Mouse (Mus musculus) CH12.LX (cell line): ENCODE measurements around the gene B3gat3. TPM values are rescaled to one million over a fixed set of nuclear protein-coding genes. Genes with fewer than 3 reads are reported as not detected.

Experiments used
- DNase-seq: peaks from one replicate; pipeline ENCODE4 v3.0.0-alpha.2; 2013; ENCODE audit errors: extremely low read depth
- H3K27ac ChIP-seq: 2 replicates; pipeline ENCODE4 v1.5.1; 2012; ENCODE audit warnings: low read depth, mild to moderate bottlenecking, control low read depth, moderate library complexity; ENCODE audit not compliant: insufficient read depth
- H3K27me3 ChIP-seq: replicated peaks from 2 replicates; pipeline ENCODE3; 2012; ENCODE audit warnings: inconsistent platforms
- H3K36me3 ChIP-seq, 2 experiments: replicated peaks in 1 of 2; 2 replicates each; pipeline versions ENCODE3 to v1.6.1; 2012; ENCODE audit warnings: inconsistent platforms in 1 of 2, low read length in 1 of 2, mild to moderate bottlenecking in 1 of 2, mixed read lengths in 1 of 2, moderate library complexity in 1 of 2; ENCODE audit not compliant: control insufficient read depth in 1 of 2, insufficient read depth in 1 of 2
- H3K4me1 ChIP-seq, 2 experiments: 2 replicates each; pipeline ENCODE4 v1.6.1; 2012; ENCODE audit warnings: inconsistent platforms in 1 of 2, moderate library complexity in 1 of 2; ENCODE audit not compliant: insufficient read depth in 2 of 2, control insufficient read depth in 1 of 2
- H3K4me2 ChIP-seq: 2 replicates; pipeline ENCODE4 v1.6.1; 2012; ENCODE audit warnings: low read depth, mild to moderate bottlenecking, control low read depth; ENCODE audit not compliant: poor library complexity, insufficient read depth, severe bottlenecking
- H3K4me3 ChIP-seq, 3 experiments: fragments of 150-350 bp in 1 of 3; sonication (generic) in 1 of 3; replicated peaks in 1 of 3; 2 replicates each; pipeline versions ENCODE3 to v1.5.1; 2011 to 2012; ENCODE audit warnings: low read depth in 2 of 3, low read length in 2 of 3, mild to moderate bottlenecking in 2 of 3, moderate library complexity in 2 of 3, control low read depth in 1 of 3, improper control_type of control experiment in 1 of 3, inconsistent platforms in 1 of 3, mixed read lengths in 1 of 3; ENCODE audit not compliant: poor library complexity in 1 of 3
- H3K79me2 ChIP-seq: replicated peaks from 2 replicates; pipeline ENCODE4 v1.6.1; 2012; ENCODE audit warnings: mild to moderate bottlenecking, moderate library complexity; ENCODE audit not compliant: control insufficient read depth, poor library complexity, insufficient read depth, severe bottlenecking; ENCODE audit errors: extremely low read depth
- H3K9ac ChIP-seq: 2 replicates; pipeline ENCODE4 v1.6.1; 2012; ENCODE audit warnings: low read depth, mild to moderate bottlenecking, control low read depth, moderate library complexity; ENCODE audit not compliant: insufficient read depth
- H3K9me3 ChIP-seq: replicated peaks from 2 replicates; pipeline ENCODE3; 2012; ENCODE audit warnings: low read length, inconsistent platforms, mixed read lengths
- CHD1 ChIP-seq: IDR thresholded peaks from 2 replicates; pipeline ENCODE4 v1.6.1; 2012; ENCODE audit warnings: low read depth, low read length, improper control_type of control experiment, inconsistent platforms
- CTCF ChIP-seq, 2 experiments: IDR thresholded peaks in 1 of 2; conservative IDR thresholded peaks in 1 of 2; 2 replicates each; pipeline ENCODE4 v1.5.1; 2011 to 2012; ENCODE audit warnings: low read depth in 2 of 2, low read length in 2 of 2, improper control_type of control experiment in 1 of 2, inconsistent platforms in 1 of 2, mild to moderate bottlenecking in 1 of 2, moderate library complexity in 1 of 2
- E2F4 ChIP-seq: IDR thresholded peaks from 2 replicates; pipeline ENCODE4 v1.6.1; 2011; ENCODE audit warnings: low read depth, low read length, improper control_type of control experiment; ENCODE audit not compliant: insufficient replicate concordance
- ELF1 ChIP-seq: IDR thresholded peaks from 2 replicates; pipeline ENCODE4 v1.6.1; 2014; ENCODE audit warnings: low read depth, mild to moderate bottlenecking, inconsistent platforms, low read length, improper control_type of control experiment
- EP300 ChIP-seq: IDR thresholded peaks from 2 replicates; pipeline ENCODE4 v1.6.1; 2011; ENCODE audit warnings: low read length, improper control_type of control experiment
- GABPA ChIP-seq: IDR thresholded peaks from 2 replicates; pipeline ENCODE4 v1.6.1; 2012; ENCODE audit warnings: low read depth, low read length, improper control_type of control experiment, inconsistent platforms; ENCODE audit not compliant: insufficient replicate concordance
- HCFC1 ChIP-seq: IDR thresholded peaks from 2 replicates; pipeline ENCODE4 v1.6.1; 2012; ENCODE audit warnings: low read depth, mild to moderate bottlenecking, inconsistent platforms, low read length, improper control_type of control experiment
- IRF4 ChIP-seq: IDR thresholded peaks from 2 replicates; pipeline ENCODE4 v1.6.1; 2014; ENCODE audit warnings: low read depth, mild to moderate bottlenecking, inconsistent platforms, low read length, improper control_type of control experiment
- KAT2A ChIP-seq: IDR thresholded peaks from 2 replicates; pipeline ENCODE4 v1.6.1; 2012; ENCODE audit warnings: low read length, improper control_type of control experiment, inconsistent platforms; ENCODE audit not compliant: insufficient replicate concordance
- MAFK ChIP-seq: IDR thresholded peaks from 2 replicates; pipeline ENCODE4 v1.6.1; 2011; ENCODE audit warnings: low read length, improper control_type of control experiment; ENCODE audit not compliant: insufficient replicate concordance
- MEF2A ChIP-seq: IDR thresholded peaks from 2 replicates; pipeline ENCODE4 v1.6.1; 2014; ENCODE audit warnings: low read depth, mild to moderate bottlenecking, inconsistent platforms, low read length, improper control_type of control experiment, borderline replicate concordance
- MXI1 ChIP-seq: IDR thresholded peaks from 2 replicates; pipeline ENCODE4 v1.6.1; 2011; ENCODE audit warnings: mild to moderate bottlenecking, low read depth, low read length, improper control_type of control experiment
- PAX5 ChIP-seq: IDR thresholded peaks from 2 replicates; pipeline ENCODE4 v1.6.1; 2012; ENCODE audit warnings: low read length, inconsistent platforms, mixed read lengths
- POLR2A ChIP-seq: IDR thresholded peaks from 2 replicates; pipeline ENCODE4 v1.6.1; 2011; ENCODE audit warnings: low read depth, mild to moderate bottlenecking, improper control_type of control experiment, low read length
- POLR2AphosphoS2 ChIP-seq: IDR thresholded peaks from 2 replicates; pipeline ENCODE4 v1.6.1; 2011; ENCODE audit warnings: low read depth, low read length, improper control_type of control experiment
- RAD21 ChIP-seq: IDR thresholded peaks from 2 replicates; pipeline ENCODE4 v1.6.1; 2011; ENCODE audit warnings: low read depth, mild to moderate bottlenecking, low read length, improper control_type of control experiment, moderate library complexity
- SIN3A ChIP-seq: IDR thresholded peaks from 2 replicates; pipeline ENCODE4 v1.6.1; 2012; ENCODE audit warnings: low read length, improper control_type of control experiment, inconsistent platforms
- UBTF ChIP-seq: IDR thresholded peaks from 2 replicates; pipeline ENCODE4 v1.6.1; 2012; ENCODE audit warnings: low read depth, mild to moderate bottlenecking, inconsistent platforms, low read length, improper control_type of control experiment, moderate library complexity
- ZC3H11A ChIP-seq: IDR thresholded peaks from 2 replicates; pipeline ENCODE4 v1.6.1; 2012; ENCODE audit warnings: low read depth, mild to moderate bottlenecking, inconsistent platforms, low read length, improper control_type of control experiment
- ZKSCAN1 ChIP-seq: IDR thresholded peaks from 2 replicates; pipeline ENCODE4 v1.6.1; 2012; ENCODE audit warnings: low read depth, inconsistent platforms, low read length, improper control_type of control experiment, borderline replicate concordance
- ZMIZ1 ChIP-seq: IDR thresholded peaks from 2 replicates; pipeline ENCODE4 v1.6.1; 2012; ENCODE audit warnings: low read depth, mild to moderate bottlenecking, inconsistent platforms, low read length, improper control_type of control experiment
- dilution Hi-C: fragments of 300-500 bp; cut with MboI; formaldehyde crosslinking; loops from 2 replicates; pipeline ENCODE4 v1.14.3; 2020; ENCODE audit warnings: low sequenced_read_pairs; ENCODE audit not compliant: extremely low pct_unique_long_range_greater_than_20kb, extremely low pct_ligation_motif_present
- in situ Hi-C: fragments of 300-500 bp; cut with MboI; formaldehyde crosslinking; loops from 3 replicates; pipeline ENCODE4 v1.14.3; 2019; ENCODE audit warnings: low sequenced_read_pairs, low pct_ligation_motif_present, low pct_unique_long_range_greater_than_20kb, mixed read lengths
- polyA plus RNA-seq: library from polyadenylated mRNA; unstranded; fragments of >175 nt; gene quantifications from 2 replicates; pipeline ENCODE4 v1.2.1, GENCODE M21; 2012; ENCODE audit warnings: low read depth; ENCODE audit not compliant: insufficient read length
- total RNA-seq, 2 experiments: library from RNA; depleted of rRNA; stranded (reverse); fragments of 300-350 nt in 1 of 2; fragments of >200 nt in 1 of 2; gene quantifications; 2 replicates each; pipeline ENCODE4 v1.2.3; 2012 to 2014

B3gat3 gene
- total and polyA plus RNA-seq, 3 experiments, result 17.8 to 54.8 (median 33.0) TPM

- TF ChIP-seq RAD21 (no peak), ZKSCAN1 (no peak), UBTF (no peak), GABPA (no peak), KAT2A (peak; percentile 74), E2F4 (no peak), HCFC1 (peak; percentile 75), ELF1 (peak; percentile 81), MXI1 (peak; percentile 92), SIN3A (peak; percentile 69), PAX5 (no peak), ZC3H11A (no peak), MAFK (no peak), MEF2A (no peak), CHD1 (no peak), POLR2AphosphoS2 (peak; percentile 75), ZMIZ1 (peak; percentile 84), CTCF (conservative IDR thresholded peaks at IDR 0.05 in 1 of 2, IDR thresholded peaks at IDR 0.05 in 1 of 2; ENCODE audit: low read depth in 2 of 2, low read length in 2 of 2) (no peak), POLR2A (peak; percentile 91), IRF4 (0 out of 2 replicates have a peak, but pooled peaks have one; percentile 15)
- TF ChIP-seq, all 38 proteins: peak for 19
These were observed 46.6 kb downstream of the B3gat3 start, which contains the start of gene Eef1g (continued) for GRCm38 (mm10) chr19:8966590-8967372.

GRCm38 (mm10) chr19:8967373-8967743 is 47.2 kb downstream of the B3gat3 start:
- dilution Hi-C loops, result no loop called here
- no peak for DNase-seq
- peaks cover 59% of the 10 kb centered on the region for H3K79me2 ChIP-seq
- no peaks in the 10 kb centered on the region for H3K9me3 ChIP-seq
- no peaks in the 10 kb centered on the region for H3K27me3 ChIP-seq
- in situ Hi-C loops, result no loop called here
- peaks cover 10 to 52% of the 10 kb centered on the region in 2 experiments for H3K4me1 ChIP-seq
- H3K36me3 ChIP-seq, result peaks cover 67 to 82% of the 10 kb centered on the region in 2 experiments
- TF ChIP-seq EP300 (no peak), POLR2AphosphoS2 (peak; percentile 27)
- H3K4me3 ChIP-seq, result peak overlapping the region; percentile 76 to 99 (median 94)
- peak overlapping the region; percentile 98 for H3K9ac ChIP-seq
- peak overlapping the region; percentile 91 for H3K4me2 ChIP-seq
- H3K27ac ChIP-seq, result peak overlapping the region; percentile 52; the same call in 1 of the 2 replicates
